Mouse (Mus musculus) MEL (cell line): ENCODE data around the gene Chchd1.

Experiments
- CHD2 ChIP-seq: IDR thresholded peaks from 2 replicates; pipeline ENCODE4 v1.6.1; 2011; ENCODE audit warnings: low read length, improper control_type of control experiment
- MAZ ChIP-seq: IDR thresholded peaks from 2 replicates; pipeline ENCODE4 v1.6.1; 2012; ENCODE audit warnings: low read depth, mild to moderate bottlenecking, inconsistent platforms, low read length, improper control_type of control experiment

DNA sequence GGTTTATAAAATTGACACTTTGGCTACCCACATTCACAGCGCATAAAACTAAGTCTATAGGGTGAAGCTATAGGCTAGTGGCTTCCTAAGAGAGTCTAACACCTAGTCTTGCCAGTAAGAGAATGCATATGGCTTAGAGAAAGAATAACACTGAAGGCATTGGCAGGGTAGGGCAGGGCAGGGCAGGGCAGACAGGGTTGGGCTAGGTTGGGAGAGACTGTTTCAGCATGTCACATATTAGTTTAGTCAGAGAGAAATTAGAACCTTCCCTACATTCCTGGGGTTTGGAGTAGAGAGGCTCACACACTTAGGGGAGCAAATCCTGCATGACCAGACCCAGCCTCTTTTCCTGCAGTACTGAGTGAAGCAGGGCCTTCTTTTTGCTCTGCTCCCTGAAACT is 35.3 kb upstream of the Chchd1 start:
- TF ChIP-seq CHD2 (no peak), MAZ (no peak)
